Mouse (Mus musculus): ENCODE measurements around the gene Ptprb.

DNA sequence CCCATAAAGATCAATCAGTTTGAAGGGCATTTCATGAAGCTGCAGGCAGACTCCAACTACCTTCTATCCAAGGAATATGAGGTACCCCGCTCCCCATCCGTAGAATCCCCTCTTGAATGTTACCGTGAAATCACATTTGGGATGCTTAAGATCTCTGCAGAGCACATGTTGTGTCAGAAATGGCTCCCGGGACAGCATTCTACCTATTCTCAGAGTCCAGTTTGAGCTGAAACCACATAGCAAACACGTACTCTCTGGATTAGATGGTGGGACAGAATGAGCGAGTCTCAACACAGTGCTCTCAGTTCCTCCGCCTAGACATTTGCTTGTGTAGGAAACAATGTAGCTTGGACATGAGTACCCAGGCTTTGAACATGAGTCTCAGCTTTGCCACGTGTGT is 87.3 kb downstream of the Ptprb start:
- no peak for TF ChIP-seq HCFC1 (IDR thresholded peaks at IDR 0.05; ENCODE audit: borderline replicate concordance, insufficient read depth, low read length)
- no peak for TF ChIP-seq ZC3H11A (IDR thresholded peaks at IDR 0.05; ENCODE audit: borderline replicate concordance, low read depth, low read length)
